Mouse (Mus musculus): Measurements from ENCODE around the gene a.

DNA sequence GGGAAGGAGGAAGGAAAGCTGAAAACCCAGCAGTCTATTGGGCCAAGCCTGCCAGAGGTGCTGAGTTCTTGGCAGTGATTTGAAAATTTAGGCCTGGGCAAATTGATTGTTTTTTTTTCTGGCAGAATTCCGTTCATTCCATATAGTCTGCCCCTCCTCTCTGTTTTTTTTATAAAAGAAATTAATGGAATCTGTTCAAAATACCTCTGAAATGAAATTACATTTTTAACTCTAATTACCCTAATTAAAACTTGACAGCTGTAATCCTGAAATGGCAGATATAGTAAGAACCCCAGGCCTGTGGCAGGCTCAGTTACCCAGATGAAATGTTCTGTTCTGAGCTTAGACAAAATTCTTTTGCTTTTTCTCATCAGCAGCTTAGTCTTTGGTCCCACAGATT is 19.6 kb downstream of the a start:
- TF ChIP-seq POLR2A (IDR thresholded peaks at IDR 0.05; ENCODE audit: borderline replicate concordance, extremely low read depth, low read depth, low read length), result no peak
- no peak for TF ChIP-seq CTCF (IDR thresholded peaks at IDR 0.05; ENCODE audit: insufficient read depth, low read length)
